Mouse (Mus musculus) G1E-ER4 (cell line): ENCODE results near the gene Tac2. TPM values are rescaled to one million over a fixed set of nuclear protein-coding genes. Genes with fewer than 3 reads are reported as not detected.

Experiments
- GATA1 ChIP-seq: IDR thresholded peaks from one replicate; pipeline ENCODE4 v1.8.0; 2012; ENCODE audit warnings: low read length, inconsistent platforms
- polyA plus RNA-seq: library from polyadenylated mRNA; stranded (reverse); fragments of >175 nt; gene quantifications from 2 replicates; pipeline ENCODE4 v1.2.3, GENCODE M21; 2012

The Tac2 gene
- polyA plus RNA-seq, 1 experiment, result not detected

DNA sequence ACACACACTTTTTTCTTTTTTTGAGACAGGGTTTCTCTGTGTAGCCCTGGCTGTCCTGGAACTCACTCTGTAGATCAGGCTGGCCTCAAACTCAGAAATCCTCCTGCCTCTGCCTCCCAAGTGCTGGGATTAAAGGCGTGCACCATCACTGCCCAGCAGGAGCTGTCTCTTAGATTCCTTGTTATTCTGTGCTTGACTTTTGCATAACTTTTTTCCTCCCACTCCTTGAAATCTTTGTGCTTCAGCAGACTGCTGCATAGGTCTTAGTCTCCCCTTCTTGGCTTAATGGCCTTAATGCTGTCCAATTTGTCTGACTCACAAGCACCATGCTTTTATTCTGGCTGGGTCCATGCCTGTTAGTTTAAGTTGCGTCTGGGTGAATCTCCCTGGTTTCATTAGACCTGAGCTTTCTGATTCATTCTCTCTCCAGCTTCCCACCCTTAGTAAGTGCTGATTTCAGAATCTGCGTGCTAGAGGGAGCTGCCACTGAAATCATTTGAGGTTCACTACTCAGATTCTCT, 15.4 kb upstream of the Tac2 start:
- no peak for TF ChIP-seq GATA1

DNA sequence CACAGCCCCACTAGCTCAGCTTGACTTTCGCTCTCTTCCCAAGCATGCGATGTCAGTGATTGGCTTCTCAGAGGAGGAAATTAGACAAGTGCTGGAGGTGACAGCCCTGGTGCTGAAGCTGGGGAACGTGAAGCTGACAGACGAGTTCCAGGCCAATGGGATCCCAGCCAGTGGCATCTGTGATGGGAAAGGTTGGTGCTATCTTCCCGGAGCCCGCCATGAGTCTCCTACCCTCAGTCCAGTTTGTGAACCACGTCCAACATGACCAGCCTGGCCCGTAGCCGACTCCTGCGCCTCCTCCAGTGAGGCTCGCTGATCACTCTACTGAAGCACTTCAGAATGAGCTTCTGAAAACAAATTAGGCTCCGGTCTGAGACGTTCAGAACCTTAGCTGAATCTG, 13.9 kb upstream of the Tac2 start:
- no peak for TF ChIP-seq GATA1

DNA sequence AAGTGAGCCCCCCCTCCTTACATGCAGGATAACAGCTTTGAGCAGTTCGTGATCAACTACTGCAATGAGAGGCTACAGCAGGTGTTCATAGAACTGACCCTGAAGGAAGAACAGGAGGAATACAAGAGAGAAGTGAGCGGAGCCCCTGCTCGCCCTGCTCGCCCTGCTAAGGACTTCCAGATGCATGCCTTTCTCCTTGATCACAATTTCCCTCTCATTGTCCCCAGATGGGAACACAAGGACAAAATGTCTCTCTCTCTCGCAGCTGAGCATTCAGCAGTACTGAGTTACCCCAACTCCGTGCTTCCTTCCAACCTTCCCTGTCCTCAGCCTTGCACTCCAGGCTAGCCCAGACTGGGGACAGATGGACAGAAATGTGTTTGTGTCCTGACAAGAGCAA, 11.5 kb upstream of the Tac2 start:
- no peak for TF ChIP-seq GATA1

DNA sequence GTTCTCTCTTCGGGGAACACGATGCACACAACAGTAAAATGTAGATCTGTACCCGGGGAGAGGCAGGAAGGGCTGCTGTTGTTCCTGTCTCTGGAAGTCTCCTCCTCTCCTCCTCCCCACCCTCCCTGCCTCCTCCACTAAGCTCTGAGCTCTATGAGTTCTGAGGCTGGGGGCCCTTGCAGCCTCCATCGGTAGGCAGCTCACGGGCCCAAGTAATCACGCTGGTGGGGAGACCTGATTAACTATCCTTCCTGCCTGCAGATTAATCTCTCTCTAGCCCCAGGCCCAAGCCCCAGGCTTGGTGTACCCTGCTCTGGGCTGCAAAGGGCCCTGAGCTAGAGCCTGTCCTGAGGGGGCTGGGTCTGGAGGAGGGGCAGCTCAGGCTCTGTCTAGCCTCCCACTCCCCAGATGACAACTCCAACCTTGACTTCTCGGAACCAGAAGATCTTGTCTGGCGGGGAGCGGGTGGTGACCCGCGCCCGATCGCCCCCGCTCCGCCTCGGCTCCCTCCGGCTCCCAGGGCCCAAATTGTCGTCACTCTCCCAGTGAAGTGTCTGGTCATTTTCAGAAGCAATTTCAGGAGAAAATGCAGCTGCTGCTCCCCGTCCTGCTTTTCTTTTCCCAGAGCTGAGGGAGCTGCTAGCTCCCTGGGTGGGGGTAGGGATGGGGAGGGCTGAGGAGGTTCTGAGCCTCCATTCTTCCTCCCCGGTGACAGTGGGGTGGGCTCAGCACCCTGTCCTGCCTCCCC, 2.4 kb upstream of the Tac2 start:
- TF ChIP-seq GATA1, result no peak

DNA sequence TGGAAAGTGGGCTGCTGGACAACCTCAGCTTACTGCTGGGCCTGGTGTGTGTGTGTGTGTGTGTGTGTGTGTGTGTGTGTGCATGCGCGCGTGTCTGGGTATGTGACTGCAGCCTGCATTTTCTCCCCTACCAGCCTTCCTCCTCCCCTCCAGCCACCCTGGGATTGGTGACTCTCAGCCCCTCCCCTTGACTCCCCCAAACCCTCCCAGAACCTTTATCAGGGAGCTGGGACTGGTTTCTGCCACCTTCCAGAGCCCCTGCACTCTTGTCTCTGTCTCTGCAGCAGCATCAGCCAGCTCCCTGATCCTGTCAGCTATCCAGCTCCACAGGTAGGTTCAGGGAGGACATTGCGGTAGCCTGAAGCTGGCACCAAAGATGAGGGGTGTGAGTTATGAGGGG, 858 bp downstream of the Tac2 start:
- no peak for TF ChIP-seq GATA1

DNA sequence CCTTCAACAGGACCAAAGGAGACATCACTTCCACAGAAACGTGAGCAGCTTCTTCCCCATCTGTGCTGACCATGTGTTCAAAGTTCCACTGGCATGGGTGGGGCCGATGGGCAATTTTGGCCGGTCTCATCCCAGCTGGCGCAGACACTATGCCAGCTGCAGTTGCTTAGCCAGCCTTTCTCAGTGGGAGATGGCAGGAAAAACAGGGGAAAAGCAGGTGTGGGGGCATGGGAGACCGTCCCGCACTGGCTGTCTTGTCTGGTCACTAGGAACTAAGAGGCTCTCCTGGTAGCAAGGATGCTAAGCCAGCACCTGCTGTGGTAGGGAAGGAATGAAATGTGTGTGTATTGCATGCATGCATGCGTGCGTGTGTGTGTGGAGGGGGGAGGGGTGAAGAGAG, 4.2 kb downstream of the Tac2 start:
- no peak for TF ChIP-seq GATA1

DNA sequence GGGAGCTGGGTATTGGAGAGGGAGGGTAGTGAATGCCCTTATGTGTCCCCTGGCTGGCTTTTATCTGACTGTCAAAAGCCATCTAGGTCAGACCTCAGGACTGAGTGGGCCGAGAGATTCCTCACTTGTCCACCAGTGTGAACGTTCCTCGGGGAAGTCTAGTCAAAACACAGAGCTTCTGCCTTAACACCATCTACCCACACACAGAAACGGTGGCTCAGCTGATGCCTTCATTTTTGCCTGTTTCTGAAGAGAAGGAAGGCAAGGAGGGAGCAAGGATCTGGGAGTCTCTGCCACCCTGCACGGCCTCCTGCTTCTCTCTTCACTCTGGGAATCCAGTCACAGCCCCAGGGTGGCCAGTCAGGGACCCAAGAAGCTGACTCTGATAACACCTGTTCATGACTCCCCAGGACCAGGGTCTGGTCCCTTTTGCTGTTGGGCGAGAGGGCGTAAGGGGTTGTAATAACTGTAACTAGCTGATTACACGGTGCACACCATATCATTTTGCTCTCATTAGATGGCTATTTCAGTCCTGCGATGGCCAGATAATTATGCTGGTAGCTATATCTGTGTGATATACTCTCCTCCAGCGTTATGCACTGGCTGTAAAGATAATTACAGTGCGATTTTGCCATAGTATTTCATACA, 6.1 kb downstream of the Tac2 start:
- TF ChIP-seq GATA1, result peak; percentile 56

DNA sequence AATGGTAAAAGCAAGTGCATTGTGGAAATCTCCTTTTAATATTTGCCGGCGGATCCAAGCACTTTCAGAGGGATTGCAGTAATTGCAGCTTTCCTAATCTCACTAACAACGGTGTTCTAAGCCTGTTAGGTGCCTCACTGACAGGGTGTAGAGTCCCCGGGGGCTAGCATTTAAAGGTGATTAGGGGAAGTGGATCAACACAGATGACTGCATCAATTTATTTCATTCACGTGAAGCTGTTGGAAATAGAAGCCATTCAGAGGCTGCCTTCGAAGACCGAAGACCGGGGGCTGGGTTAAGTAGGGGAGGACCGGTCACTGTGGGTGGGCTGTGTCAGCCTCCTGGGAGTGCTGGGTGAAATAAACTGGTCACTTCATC, 6.6 kb downstream of the Tac2 start:
- TF ChIP-seq GATA1, result no peak

DNA sequence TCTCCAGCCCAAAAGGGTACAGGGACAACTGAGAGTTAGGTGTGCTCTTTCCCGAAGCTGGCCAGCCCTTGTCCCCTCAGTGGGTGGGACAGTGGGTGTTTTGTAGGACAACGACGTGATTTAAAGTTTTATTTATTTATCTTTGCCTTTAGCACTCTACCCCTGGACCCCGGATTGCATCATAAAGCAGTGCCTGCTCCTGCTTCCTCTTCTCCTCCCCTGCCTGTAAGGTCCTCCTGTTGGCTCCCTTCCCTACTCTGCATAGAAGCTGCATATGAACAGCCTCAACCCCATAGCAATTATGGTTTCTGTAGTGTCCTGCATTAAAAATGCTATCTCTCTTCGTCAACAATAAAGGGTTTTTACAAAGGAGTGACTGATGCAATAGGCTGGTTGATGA, 7.1 kb downstream of the Tac2 start:
- no peak for TF ChIP-seq GATA1

DNA sequence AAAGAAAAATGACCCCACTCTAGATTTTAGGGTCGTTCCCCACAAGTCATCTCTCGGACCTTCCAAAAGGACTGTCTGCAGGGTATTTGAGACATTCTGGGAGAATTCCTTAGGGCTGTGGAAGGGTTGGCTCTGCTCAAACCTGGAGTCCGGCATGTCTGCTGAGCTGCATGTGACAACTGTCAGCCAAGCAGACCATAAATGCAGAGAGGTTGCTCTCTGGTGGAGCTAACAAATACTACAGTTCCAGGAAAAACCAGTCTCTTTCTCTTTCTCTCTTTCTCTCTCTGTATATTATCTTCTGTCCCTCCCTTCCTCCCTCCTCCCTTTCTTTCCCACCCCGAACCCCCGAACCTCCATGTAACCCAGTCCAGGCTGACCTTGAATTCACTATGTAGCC, 10.2 kb downstream of the Tac2 start:
- no peak for TF ChIP-seq GATA1

DNA sequence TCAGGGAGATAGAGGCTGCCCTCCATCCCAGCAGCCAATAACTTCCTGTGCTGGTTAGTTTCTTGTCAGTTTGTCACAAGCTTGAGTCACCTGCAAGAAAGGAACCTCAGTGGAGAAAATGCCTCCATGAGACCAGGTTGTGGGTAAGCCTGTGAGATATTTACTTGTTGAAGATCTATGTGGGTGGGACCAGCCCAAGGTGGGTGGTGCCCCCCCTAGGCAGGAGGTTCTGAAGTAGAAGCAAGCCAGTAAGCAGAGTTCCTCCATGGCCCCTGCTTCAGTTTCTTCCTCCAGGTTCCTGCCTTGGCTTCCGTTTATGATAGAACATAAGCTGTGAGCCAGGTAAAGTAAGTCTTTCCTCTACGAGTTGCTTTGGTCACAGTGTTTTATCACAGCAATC, 12.0 kb downstream of the Tac2 start:
- TF ChIP-seq GATA1, result no peak

DNA sequence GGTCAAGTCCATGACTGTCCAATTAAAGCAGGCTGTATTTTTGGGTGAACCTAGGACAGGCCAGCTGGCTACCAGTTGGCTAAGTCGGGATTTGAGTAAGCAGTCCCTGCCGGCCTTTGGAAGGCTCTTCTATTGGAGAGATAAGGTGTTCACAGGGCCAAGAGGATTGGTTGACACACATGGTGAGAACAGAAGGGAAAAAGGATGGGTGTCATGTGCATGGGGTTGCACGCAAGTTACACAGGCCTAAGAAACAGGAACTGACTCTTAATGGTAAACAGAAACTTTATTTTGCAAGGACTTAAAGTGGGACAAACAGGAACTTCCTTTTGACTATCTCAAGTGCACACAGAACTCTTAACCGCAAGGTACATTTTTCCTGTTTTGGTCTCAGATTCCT, 12.6 kb downstream of the Tac2 start:
- TF ChIP-seq GATA1, result no peak

DNA sequence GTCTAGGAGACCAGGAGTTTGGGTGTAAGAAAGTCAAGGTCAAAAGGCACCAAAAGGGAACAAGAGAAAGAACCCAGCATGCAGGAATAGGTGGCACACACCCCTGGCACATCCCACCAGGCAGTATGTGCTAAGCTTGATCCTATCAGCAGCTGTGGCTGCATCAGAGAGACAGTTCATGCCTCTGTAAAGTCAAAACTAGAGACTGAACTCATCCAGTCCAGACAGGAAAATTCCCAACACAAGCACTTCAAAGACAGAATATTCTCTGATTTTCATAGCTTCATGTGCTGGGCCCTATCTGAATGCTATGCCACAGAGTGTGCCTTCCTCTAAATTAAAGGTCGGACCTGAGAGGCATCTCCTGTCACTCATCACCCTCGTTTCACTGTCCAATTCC, 13.3 kb downstream of the Tac2 start:
- TF ChIP-seq GATA1, result no peak

DNA sequence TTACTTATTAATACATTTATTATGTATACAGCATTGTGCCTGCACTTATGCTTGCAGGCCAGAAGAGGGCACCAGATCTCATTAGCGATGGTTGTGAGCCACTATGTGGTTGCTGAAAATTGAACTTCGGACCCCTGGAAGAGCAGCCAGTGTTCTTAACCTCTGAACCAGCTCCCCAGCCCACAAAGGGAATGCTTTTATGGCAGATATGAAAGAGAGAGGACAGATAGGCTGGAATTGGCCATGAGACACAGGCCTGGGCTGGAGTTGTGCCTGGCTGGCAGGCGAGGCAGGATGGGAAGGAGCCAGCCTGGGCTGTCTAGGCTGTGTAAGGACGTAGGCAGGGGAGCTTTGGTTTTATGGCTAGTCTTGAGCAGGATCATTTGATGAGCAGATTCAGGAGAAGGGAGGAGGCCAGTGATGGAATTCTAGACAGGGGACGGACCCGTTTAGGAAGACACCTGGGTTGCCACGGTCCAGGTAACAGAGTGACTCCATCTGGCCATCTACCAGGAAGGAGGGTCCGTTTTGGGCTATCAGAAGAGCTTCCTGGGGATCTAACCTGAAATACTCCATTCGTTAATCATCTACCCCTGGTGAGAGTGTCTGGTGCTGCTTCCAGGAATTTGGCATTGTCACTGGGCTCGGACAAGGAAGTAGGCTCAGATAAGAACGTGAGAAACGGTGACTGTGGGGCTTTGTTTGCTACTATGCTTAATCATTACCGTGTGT, 14.0 kb downstream of the Tac2 start:
- no peak for TF ChIP-seq GATA1

DNA sequence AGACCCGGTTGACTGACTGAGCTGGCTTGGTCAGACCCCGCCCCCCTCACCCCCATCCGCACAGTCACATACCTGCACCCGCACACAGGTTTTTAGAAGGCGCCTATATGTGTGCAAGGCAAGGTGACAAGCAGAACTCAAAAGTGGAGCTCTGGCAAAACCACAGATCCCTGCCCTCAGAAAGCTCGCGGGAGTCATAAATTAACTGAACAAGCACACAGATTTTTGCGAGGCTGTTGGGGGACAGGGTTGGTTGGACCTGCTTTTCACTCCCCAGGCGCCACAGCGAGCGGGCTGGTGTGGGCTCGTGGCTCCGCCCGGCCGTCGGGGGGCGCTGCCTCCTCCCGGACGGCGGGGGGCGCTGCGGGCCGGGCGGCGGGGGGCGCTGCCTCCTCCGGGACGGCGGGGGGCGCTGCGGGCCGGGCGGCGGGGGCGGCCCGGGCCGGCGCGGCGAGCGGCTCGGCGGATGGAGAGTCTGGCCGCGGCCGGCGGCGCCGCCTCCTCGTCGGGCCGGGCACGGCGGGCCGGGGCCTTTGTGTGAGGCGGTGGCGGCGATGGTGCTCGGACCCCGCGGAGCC, 14.9 kb downstream of the Tac2 start, which contains the start of gene Zbtb39:
TSS of gene Zbtb39 (plus strand) at position 456 of the 578 bp plus-strand sequence.
- TF ChIP-seq GATA1, result no peak

DNA sequence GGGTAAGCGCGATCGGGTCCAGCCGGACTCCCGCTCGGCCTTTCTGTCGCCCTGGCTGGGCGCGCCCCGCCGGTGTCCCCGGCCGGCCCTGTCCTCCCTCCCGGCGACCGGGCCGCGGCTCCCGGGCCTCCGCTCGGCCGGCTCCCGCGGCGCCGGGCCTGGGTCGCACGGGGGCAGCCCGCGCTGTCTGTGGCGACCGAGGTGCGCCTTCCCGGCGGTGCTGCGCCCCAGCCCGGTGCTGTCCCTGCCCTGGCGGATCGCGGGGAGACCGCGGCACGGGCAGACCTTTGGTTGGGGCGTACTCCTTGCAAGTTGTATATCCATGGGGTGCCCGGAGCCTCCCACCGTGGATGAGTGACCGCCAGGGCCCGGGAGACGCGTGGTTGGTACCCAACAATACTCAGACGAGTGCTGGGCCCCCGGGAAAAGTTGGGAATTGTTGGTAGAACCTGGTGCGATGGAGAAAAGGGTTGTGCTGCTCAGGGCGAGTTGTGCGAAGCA, 15.4 kb downstream of the Tac2 start:
- TF ChIP-seq GATA1, result no peak
